Mouse (Mus musculus) neutrophil, adult 5-6 weeks (primary cell): ENCODE results near the gene Cdk15. TPM values are rescaled to one million over a fixed set of nuclear protein-coding genes. Genes with fewer than 3 reads are reported as not detected.

ENCODE experiments used
- ATAC-seq: fragments of 151-379, 151-347 bp; 2 replicates; pipeline ENCODE4 v1.8.0; 2017; ENCODE audit warnings: mild to moderate bottlenecking, moderate TSS enrichment; ENCODE audit not compliant: insufficient number of reproducible peaks, poor library complexity, low FRiP score, severe bottlenecking; ENCODE audit errors: extremely low read depth
- total RNA-seq: library from RNA; stranded (forward); fragments of 200-1000 nt; gene quantifications from 2 replicates; pipeline ENCODE4 v1.2.3, GENCODE M21; 2017

Cdk15 gene
- total RNA-seq, 1 experiment from 2014 or later: not detected

DNA sequence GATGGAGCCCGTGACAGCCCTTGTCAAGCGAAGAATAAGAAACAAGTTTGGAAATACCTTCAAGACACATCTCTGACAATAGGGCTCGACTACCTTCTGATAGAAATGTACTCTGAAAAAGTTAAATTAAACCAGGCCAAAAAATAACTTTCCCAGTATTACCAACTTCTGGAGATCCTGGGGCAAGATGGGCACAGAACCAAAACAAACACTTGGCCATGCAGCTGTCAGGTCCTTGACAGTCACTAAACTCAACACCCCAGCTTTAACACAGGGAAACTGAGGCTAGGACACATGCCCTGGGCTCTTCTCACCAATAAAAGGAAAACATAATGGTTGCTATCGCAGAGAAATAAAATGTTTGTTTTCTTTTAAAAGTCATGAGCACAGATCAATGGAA, 105.3 kb downstream of the Cdk15 start:
- no peak for ATAC-seq

DNA sequence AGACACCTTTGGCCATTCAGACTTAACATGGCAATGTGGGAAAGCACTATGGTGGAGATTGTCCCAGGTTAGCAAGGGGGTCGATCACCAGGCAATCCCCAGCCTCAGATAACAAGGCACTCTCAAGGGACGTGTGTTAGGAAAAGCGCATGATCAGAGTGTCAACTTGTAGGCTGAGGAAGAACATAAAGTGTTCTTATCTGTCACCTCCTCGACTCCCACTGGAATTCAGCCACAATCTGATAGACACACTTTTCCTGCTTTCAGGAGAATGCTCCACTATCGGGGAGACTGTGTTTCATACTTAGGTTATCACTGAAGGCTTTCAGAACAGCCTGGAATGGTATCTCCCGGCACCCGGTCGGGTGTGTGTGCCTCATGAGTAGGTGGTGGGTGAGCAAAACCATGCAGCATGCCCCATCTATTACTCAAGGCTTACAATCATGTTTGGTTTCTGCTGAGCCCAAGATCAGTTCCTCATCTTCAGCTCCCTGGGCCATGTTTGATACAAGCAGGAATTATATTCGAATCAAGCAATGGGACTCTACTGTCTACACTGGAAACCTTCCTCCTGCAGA, 107.8 kb downstream of the Cdk15 start:
- ATAC-seq: no peak

DNA sequence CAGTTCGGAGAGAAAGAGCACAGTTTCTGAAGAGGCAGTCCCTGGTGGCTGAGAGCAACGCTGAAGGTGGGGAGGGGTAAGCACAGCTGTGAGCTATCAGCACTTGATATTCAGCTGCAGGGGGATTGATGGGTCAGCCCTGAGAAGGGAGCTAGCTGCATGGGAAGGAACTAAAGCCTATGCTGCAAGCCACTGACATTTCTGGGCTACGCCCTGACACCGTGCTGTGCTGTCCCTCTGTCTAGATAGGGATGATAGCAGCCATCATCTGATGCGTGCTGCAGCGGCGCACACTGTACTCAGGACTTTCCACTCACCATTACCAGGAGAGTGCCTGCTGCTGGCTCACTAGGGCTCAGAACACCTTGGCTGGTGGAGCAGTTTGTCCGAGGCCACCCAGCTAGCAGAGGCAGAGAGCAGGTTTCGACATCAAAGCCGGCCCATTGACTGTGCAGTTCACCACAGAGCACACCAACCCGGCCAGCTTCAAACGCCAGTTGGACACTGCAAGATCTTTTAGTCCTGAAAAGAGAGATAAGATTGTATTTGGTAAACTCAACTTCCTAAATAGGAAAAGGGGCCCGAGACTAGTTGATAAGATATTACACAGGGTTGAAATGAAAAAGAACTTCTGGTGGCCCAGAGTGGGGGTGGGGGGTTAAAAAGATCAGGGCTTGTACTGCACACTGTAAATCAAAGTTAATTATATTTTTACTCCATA, 111.4 kb downstream of the Cdk15 start:
- no peak for ATAC-seq

DNA sequence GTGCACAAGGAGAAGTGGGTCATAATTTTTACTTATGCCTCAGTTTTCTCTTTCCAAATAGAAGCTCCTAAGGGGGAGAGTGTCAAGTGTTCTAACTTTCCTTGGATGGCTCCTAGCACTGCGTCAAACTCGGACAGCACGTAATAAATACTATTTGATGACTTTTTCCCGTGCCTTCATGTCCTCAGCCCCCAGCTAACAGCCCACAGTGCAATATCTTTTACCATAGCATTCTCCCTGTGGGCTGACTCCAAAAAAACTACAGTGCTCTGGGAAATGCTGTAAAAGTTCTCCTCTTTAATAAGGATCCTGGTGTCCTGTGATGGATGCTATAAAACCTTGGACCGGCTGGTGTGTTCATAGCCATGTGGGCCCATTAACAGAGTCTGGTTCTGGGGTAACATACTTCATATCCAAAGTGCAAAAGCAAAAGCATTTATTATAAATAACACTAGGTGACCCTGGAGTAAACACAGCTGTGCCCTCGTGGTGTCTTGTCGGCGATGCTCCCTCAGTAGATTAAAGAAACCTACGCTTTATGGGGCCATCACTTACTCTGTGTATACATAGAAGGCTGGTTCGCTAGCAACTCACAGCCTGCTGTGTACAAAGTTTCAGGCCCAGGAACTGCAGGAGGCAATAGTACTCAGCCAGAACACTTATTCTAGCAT, 112.1 kb downstream of the Cdk15 start:
- no peak for ATAC-seq

DNA sequence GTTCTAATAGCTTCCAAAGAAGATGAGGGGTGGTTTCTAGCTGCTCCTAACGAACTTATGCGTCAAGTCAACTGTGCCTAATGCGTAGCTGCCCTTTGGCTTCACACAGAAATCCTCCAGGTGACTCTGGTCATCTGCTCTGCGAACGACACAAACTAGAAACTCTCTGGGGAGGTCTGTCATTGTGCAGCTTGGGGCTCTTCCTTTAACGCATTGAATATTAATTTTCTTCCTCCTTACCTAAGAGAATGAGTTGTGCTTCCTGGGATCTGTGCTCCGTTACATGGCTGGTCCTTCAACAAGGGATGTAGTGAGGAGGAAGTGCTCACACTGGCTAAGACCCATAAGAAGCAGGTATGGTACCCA, 112.6 kb downstream of the Cdk15 start:
- no peak for ATAC-seq

DNA sequence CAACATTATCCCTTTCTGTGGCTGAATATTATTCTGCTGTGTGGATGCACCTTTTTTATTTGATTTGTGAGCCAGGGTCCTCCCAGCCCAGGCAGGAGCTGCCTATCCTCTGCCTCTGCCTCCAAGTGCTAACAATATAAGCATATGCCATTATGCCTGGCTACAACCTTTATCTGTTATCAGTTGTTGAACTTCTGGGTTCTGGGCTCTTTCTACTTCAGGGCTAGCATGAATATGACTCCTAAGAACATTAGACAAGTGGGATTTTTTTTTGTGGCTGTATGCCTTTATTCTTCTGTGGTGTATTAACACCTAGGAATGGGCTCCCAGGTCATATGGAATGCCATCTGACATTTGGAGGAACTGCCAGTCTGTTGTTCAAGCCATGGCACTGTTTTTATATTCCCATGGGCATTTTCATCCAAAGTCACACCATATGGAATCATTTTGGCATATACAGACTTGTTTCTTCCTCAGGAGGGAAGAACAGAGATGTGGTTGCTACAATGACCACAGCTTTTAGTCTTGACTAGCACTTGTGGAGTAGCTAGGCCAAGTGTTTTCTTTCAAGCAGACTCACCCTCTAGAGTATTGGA, 113.7 kb downstream of the Cdk15 start:
- ATAC-seq: no peak

DNA sequence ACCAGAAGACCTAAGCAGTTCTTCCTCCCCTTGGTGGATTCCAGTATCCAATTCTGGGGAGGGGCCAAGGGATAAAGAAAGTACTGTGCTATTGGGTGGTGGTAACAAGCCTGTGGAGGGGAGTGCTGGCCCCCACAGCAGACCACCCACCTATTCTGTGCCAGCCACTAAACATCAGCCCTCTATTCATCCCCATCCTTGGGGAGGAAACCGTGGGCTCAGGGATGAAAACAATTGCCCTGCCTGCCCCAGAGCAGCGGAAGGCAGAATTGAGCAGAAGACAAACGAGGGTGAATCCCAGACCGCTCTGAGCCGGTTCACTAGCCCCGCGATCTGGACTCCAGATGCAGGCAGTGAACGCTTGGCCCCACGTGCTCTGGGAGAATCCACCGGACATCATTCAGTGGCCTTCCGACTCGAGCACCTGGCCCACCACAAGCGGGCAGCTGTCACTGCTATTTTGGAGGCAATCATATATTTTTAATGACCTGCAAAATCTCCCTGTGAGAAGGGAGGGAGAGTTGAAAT, 119.4 kb downstream of the Cdk15 start:
- ATAC-seq: no peak

DNA sequence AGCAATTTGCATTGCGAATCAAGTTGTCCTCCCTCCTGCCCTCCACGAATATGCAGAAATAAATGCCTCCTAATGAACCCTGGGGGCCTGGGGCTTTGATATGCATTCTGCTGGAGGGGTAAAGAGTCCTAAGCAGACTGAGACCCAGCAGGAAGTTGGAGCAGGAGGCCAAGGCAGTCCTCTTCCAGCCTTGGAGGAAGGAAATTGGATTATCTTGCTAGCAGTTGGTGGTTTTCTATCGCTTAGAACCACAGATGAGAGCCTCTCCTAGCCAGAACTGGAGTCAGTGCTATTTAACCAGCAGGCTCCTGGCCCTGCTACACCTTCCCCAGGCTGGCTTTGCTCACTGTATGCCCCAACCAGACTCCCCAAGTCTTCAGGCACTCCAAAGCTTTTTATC, 119.9 kb downstream of the Cdk15 start:
- no peak for ATAC-seq

DNA sequence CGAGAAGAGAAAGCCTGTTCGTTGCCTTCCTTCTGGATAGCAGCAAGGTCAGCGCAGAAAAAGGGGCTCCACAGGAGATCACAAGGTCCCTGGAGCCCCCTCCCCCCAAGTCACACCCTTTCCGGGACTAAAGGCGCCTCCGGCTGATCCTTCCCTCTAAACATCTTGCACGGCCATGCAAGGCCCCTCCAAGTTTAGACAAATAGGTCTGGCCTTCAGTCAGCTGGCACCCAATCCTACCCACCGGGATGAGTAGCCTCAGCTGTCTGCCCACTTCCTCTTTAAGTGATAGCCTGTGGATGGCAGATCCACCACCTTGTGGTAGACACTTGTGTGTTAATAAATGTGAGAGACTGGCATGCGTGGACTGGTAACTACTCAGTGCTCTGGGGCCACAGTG, 120.6 kb downstream of the Cdk15 start:
- ATAC-seq: no peak

DNA sequence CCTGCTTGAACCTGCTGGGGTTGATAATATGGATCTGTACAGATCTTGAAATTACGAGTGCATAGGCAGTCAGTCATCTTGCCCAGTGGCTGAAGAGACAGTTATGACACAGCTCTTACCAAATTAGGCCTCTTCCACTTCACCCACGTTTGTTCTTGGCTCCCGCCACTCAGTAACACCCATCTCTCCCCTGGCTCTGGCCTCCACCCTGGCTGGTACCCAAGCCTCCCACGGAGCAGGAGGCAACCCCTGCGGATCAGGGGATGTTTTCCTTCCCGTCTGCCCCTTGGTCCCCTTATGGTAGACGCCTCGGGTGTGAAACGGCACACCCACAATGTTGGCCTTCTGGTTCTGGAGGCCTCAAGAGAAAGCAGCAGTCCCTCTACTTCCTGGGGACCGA, 124.2 kb downstream of the Cdk15 start:
- no peak for ATAC-seq

DNA sequence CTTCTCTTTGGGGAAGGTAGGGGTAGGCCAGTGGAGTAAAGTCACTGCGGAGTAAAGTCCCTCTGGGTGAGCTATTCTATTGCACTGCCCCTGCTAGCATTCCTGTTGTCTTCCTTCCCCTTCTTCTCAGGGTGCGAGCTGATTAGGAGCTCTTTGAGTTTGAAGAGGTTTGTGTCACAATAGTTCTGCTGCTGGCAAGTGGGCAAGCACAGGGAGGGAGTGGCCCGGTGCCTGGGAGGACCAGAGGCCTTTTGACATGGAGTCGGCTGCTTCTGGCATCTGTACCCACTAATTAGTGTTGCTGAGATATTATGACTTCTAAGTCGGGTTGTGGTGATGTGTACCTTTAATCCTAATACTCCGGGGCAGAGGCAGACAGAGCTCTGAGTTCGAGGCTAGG, 124.8 kb downstream of the Cdk15 start:
- ATAC-seq: no peak

DNA sequence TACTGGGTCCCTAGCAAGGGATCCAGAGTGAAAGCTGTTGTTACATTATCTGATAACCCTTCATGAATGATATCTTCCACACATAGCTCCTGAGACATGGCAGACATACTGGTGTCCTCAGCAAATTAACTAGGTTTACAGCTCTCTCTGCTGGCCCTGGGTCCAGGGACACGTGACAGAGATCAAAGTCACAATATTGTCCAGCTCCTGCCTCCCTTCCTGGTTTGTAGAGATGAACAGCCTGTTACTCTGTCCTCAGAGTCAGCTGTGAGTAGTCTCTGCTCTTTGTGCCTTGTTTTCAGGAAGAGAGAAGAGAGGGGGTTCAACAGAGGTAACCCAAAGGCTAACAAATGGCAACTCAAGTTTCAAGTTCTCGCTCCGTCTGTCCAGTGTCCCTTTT, 125.8 kb downstream of the Cdk15 start:
- ATAC-seq: no peak

DNA sequence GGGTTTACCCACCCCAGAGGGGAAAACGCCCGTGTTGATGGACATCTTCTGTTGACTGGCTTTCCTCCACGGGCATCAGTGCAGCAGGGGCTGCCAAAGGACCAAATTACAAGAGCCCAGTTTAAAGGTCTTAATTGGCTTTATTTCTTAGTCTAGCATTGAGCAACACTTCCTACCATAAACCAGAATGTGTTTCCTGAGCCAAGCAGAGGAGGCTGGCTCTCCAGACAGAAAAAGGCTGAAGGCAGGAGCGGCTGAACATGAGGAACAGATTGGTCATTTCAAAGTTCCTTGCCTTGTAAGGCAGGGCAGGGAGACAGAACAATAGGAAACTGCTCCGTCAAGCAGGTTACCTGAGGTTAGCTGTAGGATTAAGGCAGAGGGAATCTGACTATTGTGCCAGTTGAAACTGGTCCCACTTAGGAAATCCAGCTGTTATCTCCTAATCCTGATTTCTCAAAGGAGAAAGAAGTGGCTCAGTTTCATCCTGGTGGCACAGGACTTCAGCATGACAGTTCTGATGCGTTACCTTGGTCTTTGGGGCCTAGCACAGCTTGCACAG, 126.4 kb downstream of the Cdk15 start:
- no peak for ATAC-seq

DNA sequence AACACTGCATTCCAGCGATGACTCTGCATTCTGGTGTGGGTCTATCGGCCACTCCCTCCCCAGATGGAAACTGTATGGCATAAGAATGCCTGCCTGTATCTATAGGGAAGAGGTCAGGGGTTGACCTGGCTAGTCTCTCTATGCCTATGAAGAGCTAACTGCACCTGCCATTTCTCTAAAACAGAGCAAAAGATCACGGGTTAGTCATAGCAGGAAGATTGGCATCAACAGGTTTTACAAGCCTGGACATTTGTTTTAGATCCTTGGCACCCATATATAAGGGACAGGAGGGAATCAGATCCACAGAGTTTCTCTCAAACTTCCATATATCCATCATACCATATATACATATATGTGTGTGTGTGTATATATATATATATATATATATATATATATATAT, 127.7 kb downstream of the Cdk15 start:
- ATAC-seq: no peak

DNA sequence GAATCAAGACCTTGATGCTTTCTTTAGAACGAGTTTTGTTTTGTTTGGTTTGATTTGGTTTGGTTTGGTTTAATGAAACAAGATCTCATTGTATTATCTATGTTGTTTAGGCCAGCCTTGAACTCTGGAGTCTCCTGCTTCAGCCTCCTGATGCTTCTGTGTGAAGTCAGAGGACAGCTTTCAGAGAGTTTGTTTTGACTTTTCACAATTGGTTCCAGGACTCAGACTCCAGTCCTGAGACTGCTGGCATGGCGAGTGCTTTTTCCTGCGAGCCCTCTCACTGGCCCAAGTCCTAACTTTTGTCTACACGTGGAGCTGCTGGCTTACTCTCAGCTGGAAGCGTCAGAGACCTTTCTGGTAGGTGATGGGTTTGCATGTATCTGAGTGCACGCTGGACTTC, 128.9 kb downstream of the Cdk15 start:
- no peak for ATAC-seq

DNA sequence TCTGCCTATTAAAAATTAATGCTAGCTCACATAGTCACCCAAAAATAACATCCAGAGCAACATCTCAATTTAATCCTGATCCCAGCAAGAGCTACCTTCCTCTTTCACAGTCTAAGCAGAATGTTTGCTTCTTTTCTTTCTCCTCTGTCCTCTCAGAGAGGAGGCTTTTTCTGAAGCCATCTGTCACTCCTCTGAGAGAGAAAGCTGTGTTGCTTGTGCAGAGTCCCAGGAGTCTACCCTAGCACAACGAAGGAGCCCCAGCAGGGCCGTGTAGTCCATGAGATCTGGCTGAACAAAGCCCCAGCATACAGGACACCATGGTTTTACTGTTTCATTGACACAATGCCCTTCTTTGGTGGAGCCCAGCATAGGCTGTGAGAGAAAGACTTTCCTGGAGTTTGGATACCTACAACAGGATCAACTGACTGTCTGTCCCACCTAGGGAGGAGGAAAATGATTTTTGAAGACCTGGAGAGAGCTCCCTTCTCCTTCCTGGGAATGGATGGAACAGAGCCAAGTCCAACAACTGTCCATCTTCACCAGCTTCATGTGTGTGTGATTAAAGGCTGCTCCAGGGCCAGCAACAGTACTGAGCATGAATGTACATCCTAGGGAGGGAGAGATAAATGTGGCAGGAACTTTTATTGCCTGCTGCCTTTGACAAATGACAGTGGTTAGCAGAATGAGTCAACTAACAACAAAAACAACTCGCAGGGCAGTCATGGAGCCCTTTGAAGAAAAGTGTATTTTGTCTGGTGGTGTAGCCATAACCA, 131.0 kb downstream of the Cdk15 start:
- ATAC-seq: no peak

DNA sequence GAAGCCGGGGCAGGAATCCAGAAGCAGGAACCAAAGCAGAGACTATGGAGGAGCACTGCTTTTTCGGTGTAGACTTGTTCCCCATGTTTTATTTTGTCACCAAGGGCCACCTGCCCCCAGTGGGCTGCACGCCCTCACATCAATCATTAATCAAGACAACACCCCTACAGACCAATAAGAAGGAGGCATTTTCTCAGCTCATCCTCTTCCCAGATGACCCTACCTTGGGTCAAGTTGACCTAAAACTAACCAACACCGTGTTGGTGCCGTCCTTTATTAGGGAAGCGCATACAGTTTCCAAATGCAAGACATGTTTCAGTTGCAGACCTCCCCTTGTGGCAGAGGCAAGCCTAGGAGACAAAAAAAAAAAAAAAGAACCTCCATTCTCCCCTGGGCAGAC, 132.5 kb downstream of the Cdk15 start:
- no peak for ATAC-seq

DNA sequence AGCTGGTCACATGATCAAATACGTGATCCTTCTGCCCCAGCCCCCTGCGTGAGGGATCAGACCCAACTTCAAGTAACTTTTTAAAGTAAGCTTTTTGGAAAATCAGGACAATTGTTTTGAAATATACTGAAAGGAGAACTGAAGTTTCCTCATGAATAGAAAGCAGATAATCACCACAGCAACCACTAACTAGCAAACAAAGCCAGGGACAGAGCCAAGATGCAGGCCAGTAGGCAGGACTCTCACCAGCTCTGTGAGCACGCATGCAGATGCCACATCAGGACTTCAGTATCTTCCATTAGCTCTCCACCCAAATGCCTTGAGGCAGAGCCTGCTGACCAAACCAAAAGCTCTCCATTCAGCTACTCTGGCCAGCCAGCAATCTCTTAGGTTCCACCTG, 135.0 kb downstream of the Cdk15 start:
- no peak for ATAC-seq

DNA sequence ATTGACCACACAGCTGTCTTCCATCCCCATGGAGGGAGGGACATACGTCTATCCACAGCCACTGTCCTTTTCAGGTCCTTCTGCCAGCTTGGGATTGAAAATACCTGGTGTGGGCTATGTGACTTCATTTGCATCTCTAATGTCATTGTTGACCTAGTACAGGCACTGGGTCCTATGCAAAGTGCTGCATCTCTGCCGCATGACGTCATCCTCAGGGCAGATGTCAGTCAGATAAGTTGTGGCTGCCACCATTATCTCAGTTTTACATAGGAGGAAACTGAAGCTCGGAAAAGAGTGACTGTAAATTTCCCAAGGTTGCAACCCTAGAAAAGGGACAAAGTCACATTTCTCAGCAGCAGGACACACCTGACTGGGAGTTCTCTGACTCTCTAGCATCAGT, 137.4 kb downstream of the Cdk15 start:
- no peak for ATAC-seq
